ENCODE assay signal across 7 mouse cellular contexts in genomic region chr4:148901275-148902052, GRCm38 (mm10).
DNase-seq lines count a peak whose midpoint lies in the region; ATAC-seq and TF ChIP-seq lines count a peak whose summit lies in the region.

No protein-coding gene starts in this region.

- ATAC-seq in neural tube, embryonic 11.5 days (ENCODE audit: insufficient read depth, low FRiP score, low TSS enrichment), result peak; percentile 35; the same call in 1 of the 2 replicates
- ATAC-seq in neural tube, embryonic 13.5 days (ENCODE audit: low read depth), result 0 out of 2 replicates have a peak, but pooled peaks have one; percentile 5
- no peak for ATAC-seq in frontal cortex, adult (ENCODE audit: low TSS enrichment)

- peaks cover 4% of the 10 kb centered on the region; the same call in 1 of the 2 replicates for H3K4me1 ChIP-seq in neural tube, embryonic 11.5 days (ENCODE audit: control insufficient read depth, insufficient read depth, low read length)
- H3K4me1 ChIP-seq in embryonic fibroblast, embryonic 13.5 days (ENCODE audit: control insufficient read depth, insufficient read depth, low read length), result no peaks in the 10 kb centered on the region
- H3K4me1 ChIP-seq in neural tube, embryonic 13.5 days (replicated peaks), result peaks cover 62% of the 10 kb centered on the region

- WGBS in neural tube, embryonic 11.5 days, result under 1% methylated on average over 62 of the region's 64 CpGs
- under 1% methylated on average over 63 of the region's 64 CpGs for WGBS in neural tube, embryonic 13.5 days

- TF ChIP-seq POLR2A in embryonic fibroblast, embryonic 13.5 days (IDR thresholded peaks at IDR 0.05; ENCODE audit: low read depth, low read length), result no peak

- H3K4me3 ChIP-seq in neural tube, embryonic 11.5 days (ENCODE audit: low read depth, low read length), result peak overlapping the region; percentile 52
- peak overlapping the region; percentile 55 for H3K4me3 ChIP-seq in embryonic fibroblast, embryonic 13.5 days (ENCODE audit: insufficient read depth, low read length)
- peak overlapping the region; percentile 59 for H3K4me3 ChIP-seq in neural tube, embryonic 13.5 days

- H3K27me3 ChIP-seq in neural tube, embryonic 11.5 days (ENCODE audit: control insufficient read depth, insufficient read depth, low read length), result peaks cover 84% of the 10 kb centered on the region
- H3K27me3 ChIP-seq in neural tube, embryonic 13.5 days, result peaks cover 88% of the 10 kb centered on the region

- no peak for DNase-seq in neural tube, embryonic 11.5 days (ENCODE audit: low spot score)
- no peak for DNase-seq in neural tube, embryonic 10.5 days (ENCODE audit: extremely low spot score, low spot score)
- DNase-seq in kidney, postnatal 4 days, result peak; percentile 50 to 69
- no peak for DNase-seq in frontal cortex, postnatal 36 days (ENCODE audit: low spot score in 2 of 2)

- TF ChIP-seq CTCF in embryonic fibroblast, embryonic 13.5 days (IDR thresholded peaks at IDR 0.05; ENCODE audit: borderline replicate concordance, insufficient read depth, low read length), result no peak

- peak overlapping the region; percentile 96 for H3K4me2 ChIP-seq in neural tube, embryonic 11.5 days (ENCODE audit: low read depth)
- H3K4me2 ChIP-seq in neural tube, embryonic 13.5 days, result peak overlapping the region; percentile 98

- H3K9me3 ChIP-seq in neural tube, embryonic 11.5 days (ENCODE audit: control insufficient read depth, low read length), result no peaks in the 10 kb centered on the region
- no peaks in the 10 kb centered on the region for H3K9me3 ChIP-seq in neural tube, embryonic 13.5 days

- no peaks in the 10 kb centered on the region for H3K36me3 ChIP-seq in neural tube, embryonic 11.5 days (ENCODE audit: control insufficient read depth, insufficient read depth, low read length)
- H3K36me3 ChIP-seq in neural tube, embryonic 13.5 days, result no peaks in the 10 kb centered on the region

- H3K27ac ChIP-seq in neural tube, embryonic 11.5 days (ENCODE audit: low read depth, low read length), result no peak overlapping the region
- H3K27ac ChIP-seq in embryonic fibroblast, embryonic 13.5 days (ENCODE audit: insufficient read depth, low read length), result no peak overlapping the region
- peak overlapping the region; percentile 49 for H3K27ac ChIP-seq in neural tube, embryonic 13.5 days (replicated peaks)

- H3K9ac ChIP-seq in neural tube, embryonic 11.5 days (ENCODE audit: low read length), result peak overlapping the region; percentile 33
- H3K9ac ChIP-seq in neural tube, embryonic 13.5 days, result peak overlapping the region; percentile 70

Comparison
In these comparisons a context has a peak if more than half of its experiments do, and no peak if none do; other contexts are left out.
1. DNase-seq: peak in kidney, postnatal 4 days (2 of 2); none in neural tube, embryonic 11.5 days (single experiment), neural tube, embryonic 10.5 days (single experiment) and frontal cortex, postnatal 36 days (0 of 2).
2. Peak in every context shown above with its lines, with median percentiles within 50 percentile points of each other: H3K4me3 ChIP-seq.